Mouse (Mus musculus): ENCODE results near the gene Itga1. TPM values are rescaled to one million over a fixed set of nuclear protein-coding genes. Genes with fewer than 3 reads are reported as not detected.

The Itga1 gene
- polyA plus RNA-seq, 1 experiment from 2014 or later: 22.0 TPM

DNA sequence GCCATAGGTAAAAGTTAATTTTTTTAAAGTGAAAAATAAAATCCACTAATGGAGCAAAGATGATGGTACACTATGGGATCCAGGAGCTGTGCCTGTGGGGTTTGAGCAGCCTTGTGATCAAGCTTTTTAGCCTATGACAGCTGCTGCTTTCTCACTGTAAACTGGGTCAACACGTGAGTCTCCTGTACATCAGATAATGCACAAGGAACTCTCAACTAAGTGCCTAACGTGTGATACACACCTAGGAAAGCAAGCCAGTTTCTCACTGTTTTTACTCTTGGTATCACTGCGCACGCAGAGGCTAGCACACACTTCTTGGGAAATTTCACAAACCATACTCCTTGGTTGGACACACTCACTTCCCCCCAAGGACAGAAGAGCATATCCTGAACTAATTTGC is 187.2 kb downstream of the Itga1 start:
- H3K4me3 ChIP-seq (ENCODE audit: low read depth, low read length): no peak overlapping the region
- 65% methylated on average over 4 of the region's 4 CpGs for WGBS
- no peak for ATAC-seq
- no peak overlapping the region for H3K27ac ChIP-seq (ENCODE audit: low read length)
- no peak for DNase-seq (ENCODE audit: low spot score)
- no peaks in the 10 kb centered on the region for H3K9me3 ChIP-seq (ENCODE audit: low read length)
- H3K9ac ChIP-seq (replicated peaks; ENCODE audit: low read depth): no peak overlapping the region
- H3K4me2 ChIP-seq (replicated peaks; ENCODE audit: low read depth, low read length): no peak overlapping the region
- no peaks in the 10 kb centered on the region; the same call in 1 of the 2 replicates for H3K4me1 ChIP-seq (ENCODE audit: insufficient read depth, low read depth, low read length)
- no peaks in the 10 kb centered on the region for H3K27me3 ChIP-seq (replicated peaks; ENCODE audit: insufficient read depth, low read length)
- TF ChIP-seq CTCF (IDR thresholded peaks at IDR 0.05): no peak
- no peak for TF ChIP-seq EP300 (IDR thresholded peaks at IDR 0.05)
- no peaks in the 10 kb centered on the region for H3K36me3 ChIP-seq (ENCODE audit: insufficient read depth, low read length)

DNA sequence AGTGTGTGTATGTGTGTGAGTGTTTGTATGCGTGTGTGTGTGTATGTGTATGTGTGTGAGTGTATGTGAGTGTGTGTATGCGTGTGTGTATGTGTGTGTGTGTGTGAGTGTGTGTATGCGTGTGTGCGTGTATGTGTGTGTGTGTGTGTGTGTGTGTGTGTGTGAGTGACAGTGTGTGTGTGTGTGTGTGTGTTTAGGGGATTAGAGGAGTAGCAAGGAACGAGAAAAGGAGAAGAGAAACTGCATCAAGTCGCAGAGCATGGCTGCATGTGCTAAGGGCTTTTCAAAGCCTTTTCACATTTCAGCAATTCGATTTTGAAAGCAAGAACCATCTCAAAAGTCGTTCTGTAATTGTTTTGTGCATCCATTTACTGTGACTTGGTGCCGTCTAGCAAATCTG is 191.1 kb downstream of the Itga1 start:
- ATAC-seq: no peak

DNA sequence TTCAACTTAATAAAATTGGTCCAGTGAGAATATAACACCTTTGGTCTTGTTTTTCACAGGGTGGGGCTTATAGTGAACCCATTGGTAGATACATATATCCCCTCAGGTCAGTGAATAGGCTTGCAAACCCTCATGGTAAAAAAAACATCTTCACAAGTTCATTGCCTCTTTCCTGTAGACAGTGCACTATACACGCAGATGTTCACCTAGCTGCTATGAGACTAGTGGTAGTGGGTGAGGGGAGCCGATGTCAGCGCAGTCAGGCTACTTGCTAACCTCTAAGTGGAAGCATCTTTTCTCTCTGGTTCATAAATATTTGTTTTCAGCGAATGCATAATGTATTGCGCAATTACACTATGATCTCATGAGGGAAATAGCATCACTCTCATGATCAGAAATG is 192.2 kb downstream of the Itga1 start:
- ATAC-seq (no peak), DNase-seq (ENCODE audit: low spot score) (no peak)
- H3K9me3 ChIP-seq (ENCODE audit: low read length): no peaks in the 10 kb centered on the region
- H3K9ac ChIP-seq (replicated peaks; ENCODE audit: low read depth): no peak overlapping the region
- H3K27me3 ChIP-seq (replicated peaks; ENCODE audit: insufficient read depth, low read length): no peaks in the 10 kb centered on the region
- H3K27ac ChIP-seq (ENCODE audit: low read length): no peak overlapping the region
- no peaks in the 10 kb centered on the region for H3K36me3 ChIP-seq (ENCODE audit: insufficient read depth, low read length)
- TF ChIP-seq CTCF (IDR thresholded peaks at IDR 0.05) (no peak), EP300 (IDR thresholded peaks at IDR 0.05) (no peak)
- no peak overlapping the region for H3K4me2 ChIP-seq (replicated peaks; ENCODE audit: low read depth, low read length)
- H3K4me3 ChIP-seq (ENCODE audit: low read depth, low read length): no peak overlapping the region
- no peaks in the 10 kb centered on the region for H3K4me1 ChIP-seq (ENCODE audit: insufficient read depth, low read depth, low read length)
- WGBS: 85% methylated on average over 5 of the region's 5 CpGs

More for the DNA sequence above, 191.1 kb downstream of the Itga1 start:
- Histone ChIP-seq H3K9ac (replicated peaks; ENCODE audit: low read depth) (no peak overlapping the region), H3K9me3 (ENCODE audit: low read length) (no peaks in the 10 kb centered on the region), H3K4me3 (ENCODE audit: low read depth, low read length) (no peak overlapping the region), H3K27ac (ENCODE audit: low read length) (no peak overlapping the region), H3K4me2 (replicated peaks; ENCODE audit: low read depth, low read length) (no peak overlapping the region), H3K27me3 (replicated peaks; ENCODE audit: insufficient read depth, low read length) (no peaks in the 10 kb centered on the region), H3K4me1 (ENCODE audit: insufficient read depth, low read depth, low read length) (no peaks in the 10 kb centered on the region), H3K36me3 (ENCODE audit: insufficient read depth, low read length) (no peaks in the 10 kb centered on the region)
- WGBS: 75% methylated on average over 9 of the region's 9 CpGs
- TF ChIP-seq CTCF (IDR thresholded peaks at IDR 0.05): no peak
- TF ChIP-seq EP300 (IDR thresholded peaks at IDR 0.05): no peak
- no peak for DNase-seq (ENCODE audit: low spot score)

GRCm38 (mm10) chr13:114907876-114908275 is 193.9 kb downstream of the Itga1 start:
- H3K9me3 ChIP-seq (ENCODE audit: low read length): no peaks in the 10 kb centered on the region
- DNase-seq (ENCODE audit: low spot score): no peak
- no peaks in the 10 kb centered on the region for H3K27me3 ChIP-seq (replicated peaks; ENCODE audit: insufficient read depth, low read length)
- no peak overlapping the region for H3K4me3 ChIP-seq (ENCODE audit: low read depth, low read length)
- H3K36me3 ChIP-seq (ENCODE audit: insufficient read depth, low read length): no peaks in the 10 kb centered on the region
- no peaks in the 10 kb centered on the region for H3K4me1 ChIP-seq (ENCODE audit: insufficient read depth, low read depth, low read length)
- no peak overlapping the region for H3K4me2 ChIP-seq (replicated peaks; ENCODE audit: low read depth, low read length)
- no peak overlapping the region for H3K9ac ChIP-seq (replicated peaks; ENCODE audit: low read depth)
- no peak overlapping the region for H3K27ac ChIP-seq (ENCODE audit: low read length)
- ATAC-seq: no peak
- 80% methylated on average over 4 of the region's 4 CpGs for WGBS
- no peak for TF ChIP-seq EP300 (IDR thresholded peaks at IDR 0.05)
- TF ChIP-seq CTCF (IDR thresholded peaks at IDR 0.05): no peak

Other genes with a start within 250 kb of the Itga1 start
- 15.2 and 18.8 TPM in 2 replicates for gene Itga2, start 169.9 kb downstream of the Itga1 start, polyA plus RNA-seq (2015; fragmentation: Nextera tagmentation; extraction: Ambion mirVana)
- gene Pelo, start 11.8 kb downstream of the Itga1 start, polyA plus RNA-seq (2015; fragmentation: Nextera tagmentation; extraction: Ambion mirVana): 5.4 and 5.9 TPM in 2 replicates
- 8.7 and 8.9 TPM in 2 replicates for gene Gm49395, start within 50 bp of the Itga1 start, polyA plus RNA-seq (2015; fragmentation: Nextera tagmentation; extraction: Ambion mirVana)